Mouse (Mus musculus): ENCODE results near the gene Ager. TPM values are rescaled to one million over a fixed set of nuclear protein-coding genes. Genes with fewer than 3 reads are reported as not detected.

Ager gene
- polyA plus RNA-seq, 1 experiment from 2014 or later: 1.0 TPM

DNA sequence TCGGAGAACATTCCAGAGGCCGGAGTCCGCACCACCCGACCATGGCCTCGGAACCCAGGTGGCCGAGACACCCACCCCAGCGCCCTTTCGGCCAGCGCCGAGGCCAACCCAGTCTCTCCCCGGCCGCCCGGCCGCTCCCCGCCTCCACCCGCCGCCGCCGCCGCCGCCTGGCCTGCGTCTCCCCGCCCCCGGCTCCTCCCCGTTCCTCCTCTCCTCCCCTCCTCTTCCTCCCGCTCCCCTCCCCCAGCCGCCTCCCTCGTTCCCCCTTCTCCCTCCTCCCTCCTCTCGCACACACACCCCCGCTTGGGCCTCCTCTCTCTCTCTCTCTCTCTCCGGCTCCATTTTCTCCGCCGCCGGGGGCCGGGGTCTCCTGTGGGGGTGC lies 5.7 kb upstream of the Ager start:
- H3K4me3 ChIP-seq (replicated peaks): peak overlapping the region; percentile 78
- H3K9me3 ChIP-seq (replicated peaks): no peaks in the 10 kb centered on the region
- WGBS: 1% methylated on average over 32 of the region's 35 CpGs
- no peaks in the 10 kb centered on the region for H3K27me3 ChIP-seq (replicated peaks)
- peak overlapping the region; percentile 97 for H3K9ac ChIP-seq (replicated peaks)
- H3K36me3 ChIP-seq: peaks cover 21% of the 10 kb centered on the region
- peak overlapping the region; percentile 88 for H3K4me2 ChIP-seq
- H3K27ac ChIP-seq (replicated peaks): peak overlapping the region; percentile 98
- peaks cover 65% of the 10 kb centered on the region for H3K4me1 ChIP-seq
- peak; percentile 56 for ATAC-seq (ENCODE audit: low FRiP score)

DNA sequence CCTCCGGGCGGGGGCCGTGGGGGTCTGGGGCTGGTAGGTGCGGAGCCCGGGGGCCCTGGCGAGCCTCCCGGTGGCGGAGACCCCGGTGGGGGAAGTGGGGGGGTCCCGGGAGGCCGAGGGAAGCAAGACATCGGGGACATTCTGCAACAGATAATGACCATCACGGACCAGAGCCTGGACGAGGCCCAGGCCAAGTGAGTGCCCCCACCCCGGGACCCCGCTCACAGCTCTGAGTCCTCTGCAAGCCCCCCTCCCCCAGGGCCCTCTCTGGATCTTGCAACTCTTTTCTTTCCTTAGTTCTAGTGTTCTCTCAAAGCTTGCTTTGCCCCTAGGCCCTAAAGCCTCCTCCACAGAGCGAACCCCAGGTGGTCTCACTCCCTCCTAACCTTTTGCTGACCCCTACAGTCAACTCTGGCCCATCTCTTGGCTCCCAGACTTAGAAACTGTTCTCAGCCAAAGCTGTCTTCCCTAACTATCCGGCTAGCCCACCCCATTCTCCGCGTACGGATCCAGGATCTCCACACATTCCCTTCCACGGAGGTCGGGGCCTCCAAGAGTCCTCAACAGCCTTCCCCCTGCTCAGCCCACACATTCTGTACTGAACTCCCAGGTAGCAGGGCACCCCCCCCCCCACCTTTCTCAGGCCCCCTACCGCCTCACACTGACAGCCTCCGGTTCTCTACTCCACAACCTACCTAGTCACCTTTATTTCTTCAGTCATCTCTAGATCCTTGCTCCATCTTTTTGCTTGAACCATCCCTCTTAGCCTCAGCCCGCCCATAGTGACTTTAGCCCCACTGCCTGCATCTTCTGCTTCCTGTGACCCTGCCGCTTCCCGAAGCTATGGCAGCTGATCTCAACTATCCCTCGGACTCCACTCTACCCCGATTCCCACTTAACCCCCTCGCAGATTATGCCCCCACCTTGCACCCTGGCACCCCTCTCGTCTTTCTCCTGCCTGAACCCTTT lies 4.8 kb upstream of the Ager start:
- peak overlapping the region; percentile 78 for H3K4me3 ChIP-seq (replicated peaks)
- peaks cover 21% of the 10 kb centered on the region for H3K36me3 ChIP-seq
- WGBS: 2% methylated on average over 31 of the region's 32 CpGs
- peak overlapping the region; percentile 88 for H3K4me2 ChIP-seq
- no peaks in the 10 kb centered on the region for H3K27me3 ChIP-seq (replicated peaks)
- H3K4me1 ChIP-seq: peaks cover 65% of the 10 kb centered on the region
- no peaks in the 10 kb centered on the region for H3K9me3 ChIP-seq (replicated peaks)
- peak; percentile 15; the same call in 1 of the 2 replicates for ATAC-seq (ENCODE audit: low FRiP score)
- H3K27ac ChIP-seq (replicated peaks): peak overlapping the region; percentile 98
- H3K9ac ChIP-seq (replicated peaks): peak overlapping the region; percentile 97

DNA sequence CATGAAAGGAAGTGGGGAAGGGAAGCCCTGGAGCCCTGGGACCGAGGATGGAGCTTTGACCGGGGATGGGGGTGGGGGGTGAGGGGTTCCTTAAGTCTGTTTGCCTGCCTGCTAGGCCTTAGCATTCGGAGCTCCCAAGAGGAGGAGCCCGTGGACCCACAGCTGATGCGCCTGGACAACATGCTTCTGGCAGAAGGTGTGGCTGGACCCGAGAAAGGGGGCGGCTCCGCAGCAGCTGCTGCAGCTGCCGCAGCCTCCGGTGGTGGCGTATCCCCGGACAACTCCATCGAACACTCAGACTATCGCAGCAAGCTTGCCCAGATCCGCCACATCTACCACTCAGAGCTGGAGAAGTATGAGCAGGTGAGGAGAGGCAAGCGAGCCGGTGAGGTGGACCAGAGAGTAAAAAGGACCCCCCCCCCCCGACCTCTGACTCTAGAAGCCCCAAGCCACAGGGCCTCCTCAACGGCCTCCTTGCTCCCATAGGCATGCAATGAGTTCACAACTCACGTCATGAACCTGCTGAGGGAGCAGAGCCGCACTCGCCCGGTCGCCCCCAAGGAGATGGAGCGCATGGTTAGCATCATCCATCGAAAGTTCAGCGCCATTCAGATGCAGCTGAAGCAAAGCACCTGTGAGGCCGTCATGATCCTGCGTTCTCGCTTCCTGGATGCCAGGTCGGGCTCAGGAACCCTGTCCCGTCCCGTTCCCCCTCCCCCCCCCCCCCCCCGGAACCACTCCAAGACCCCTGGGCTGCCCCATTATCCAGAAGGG lies 3.7 kb upstream of the Ager start:
- Histone ChIP-seq H3K27me3 (replicated peaks) (no peaks in the 10 kb centered on the region), H3K36me3 (peaks cover 21% of the 10 kb centered on the region), H3K9me3 (replicated peaks) (no peaks in the 10 kb centered on the region), H3K9ac (replicated peaks) (peak overlapping the region; percentile 97), H3K27ac (replicated peaks) (peak overlapping the region; percentile 98), H3K4me1 (peaks cover 56% of the 10 kb centered on the region), H3K4me3 (replicated peaks) (peak overlapping the region; percentile 78), H3K4me2 (peak overlapping the region; percentile 88)
- ATAC-seq (ENCODE audit: low FRiP score): no peak
- WGBS: 49% methylated on average over 33 of the region's 34 CpGs

DNA sequence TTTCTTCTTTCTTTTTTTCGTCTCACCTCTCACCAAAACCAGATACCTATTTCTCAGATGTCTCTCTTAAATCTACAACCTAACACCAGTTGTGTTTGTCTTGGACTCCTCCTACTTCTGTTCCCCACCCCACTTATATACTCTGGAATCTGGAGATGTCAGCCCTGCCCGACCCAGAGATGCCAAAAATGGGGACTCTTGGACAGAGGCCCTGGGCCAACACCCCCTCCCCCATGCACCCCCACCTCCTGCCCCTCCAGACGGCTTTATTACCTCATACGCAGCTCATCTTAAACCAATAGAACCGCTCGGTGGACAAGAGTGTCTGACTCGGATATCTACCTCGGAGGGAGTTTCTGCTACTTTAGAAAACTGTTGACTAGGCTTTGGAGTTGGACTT lies 1.6 kb upstream of the Ager start:
- 74% methylated on average over 8 of the region's 8 CpGs for WGBS
- ATAC-seq (ENCODE audit: low FRiP score): no peak
- no peaks in the 10 kb centered on the region for H3K9me3 ChIP-seq (replicated peaks)

DNA sequence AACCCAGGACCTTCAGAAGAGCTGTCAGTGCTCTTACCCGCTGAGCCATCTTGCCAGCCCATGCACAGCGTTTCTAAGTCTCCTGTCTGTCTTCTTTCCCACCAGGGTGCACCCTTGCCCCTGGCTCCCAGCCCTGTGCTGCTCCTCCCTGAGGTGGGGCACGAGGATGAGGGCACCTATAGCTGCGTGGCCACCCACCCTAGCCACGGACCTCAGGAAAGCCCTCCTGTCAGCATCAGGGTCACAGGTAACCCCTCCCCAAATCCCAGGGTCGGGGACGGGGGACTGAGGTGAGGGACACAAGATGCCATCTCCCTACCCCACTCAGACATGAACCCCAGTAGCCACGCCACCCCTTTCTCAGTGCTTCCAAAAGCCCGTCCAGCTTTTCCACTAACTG lies 2.2 kb downstream of the Ager start:
- no peak overlapping the region for H3K9ac ChIP-seq (replicated peaks)
- no peak for ATAC-seq (ENCODE audit: low FRiP score)

More for the DNA sequence above, 1.6 kb upstream of the Ager start:
- no peak overlapping the region for H3K4me2 ChIP-seq
- H3K4me3 ChIP-seq (replicated peaks): no peak overlapping the region
- peaks cover 41% of the 10 kb centered on the region for H3K4me1 ChIP-seq
- peaks cover 35% of the 10 kb centered on the region for H3K36me3 ChIP-seq
- H3K27me3 ChIP-seq (replicated peaks): no peaks in the 10 kb centered on the region
- H3K27ac ChIP-seq (replicated peaks): no peak overlapping the region
- H3K9ac ChIP-seq (replicated peaks): no peak overlapping the region

DNA sequence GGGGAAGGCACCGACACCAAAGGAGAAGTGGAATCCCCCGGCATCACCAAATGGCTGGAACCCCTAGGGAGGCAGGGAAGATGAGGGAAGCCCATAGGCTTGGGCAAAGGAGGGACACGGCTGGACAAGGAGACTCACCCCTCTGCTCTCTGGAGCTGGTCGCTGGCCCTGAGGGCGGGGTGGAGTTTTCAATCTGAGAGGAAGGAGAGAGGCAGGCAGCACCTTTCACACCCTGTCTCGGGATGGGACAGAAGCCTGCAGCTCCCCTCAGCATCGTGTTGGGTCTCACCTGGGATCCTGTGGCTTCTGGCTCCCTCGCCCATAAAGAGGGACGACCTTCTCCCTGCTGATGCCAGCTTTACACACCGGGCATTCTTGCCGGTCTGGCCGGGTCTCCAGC lies 4.1 kb downstream of the Ager start:
- peak overlapping the region; percentile 70 for H3K4me3 ChIP-seq (replicated peaks)

More for the DNA sequence above, 2.2 kb downstream of the Ager start:
- H3K36me3 ChIP-seq: peaks cover 37% of the 10 kb centered on the region
- no peak overlapping the region for H3K4me3 ChIP-seq (replicated peaks)
- WGBS: 76% methylated on average over 9 of the region's 9 CpGs
- no peak overlapping the region for H3K4me2 ChIP-seq
- no peaks in the 10 kb centered on the region for H3K27me3 ChIP-seq (replicated peaks)
- H3K27ac ChIP-seq (replicated peaks): no peak overlapping the region
- H3K9me3 ChIP-seq (replicated peaks): no peaks in the 10 kb centered on the region
- H3K4me1 ChIP-seq: peaks cover 29% of the 10 kb centered on the region

DNA sequence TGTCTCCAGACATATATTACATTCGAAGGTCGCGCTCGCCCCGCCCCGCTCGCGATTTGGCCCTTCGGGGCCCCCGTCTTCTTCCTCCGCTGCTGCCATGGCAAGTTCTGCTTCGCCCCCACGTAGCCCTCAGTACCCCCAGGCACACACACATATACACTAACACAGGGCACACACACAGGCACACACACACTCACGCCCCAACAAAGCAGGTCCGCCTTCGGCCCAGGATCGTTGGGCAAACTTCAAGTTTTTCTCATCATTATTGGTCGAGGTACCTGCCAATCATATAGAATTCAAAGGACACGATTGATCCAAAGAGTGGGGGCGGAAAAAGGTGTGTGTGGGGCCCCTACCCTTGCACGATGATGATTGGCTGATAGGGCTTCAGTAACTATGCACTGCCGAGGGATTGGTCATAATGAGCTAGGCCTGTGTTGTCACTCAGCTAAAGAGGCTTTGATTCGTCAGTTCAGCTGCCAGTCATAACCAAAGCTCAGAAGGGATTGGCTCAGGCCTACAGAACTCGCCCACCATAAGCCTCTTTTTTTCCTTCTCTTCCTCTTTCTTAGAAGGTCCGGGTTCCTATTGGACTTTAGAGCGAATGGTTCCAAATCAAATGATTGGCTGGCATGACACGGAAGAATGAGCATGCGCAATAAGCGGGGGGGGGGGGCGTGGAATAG lies 5.9 kb downstream of the Ager start, which contains the start of gene Rnf5:
TSS of gene Rnf5 (minus strand) at position 316 of the 686 bp plus-strand sequence.
- Histone ChIP-seq H3K4me1 (peaks cover 44% of the 10 kb centered on the region), H3K27me3 (replicated peaks) (no peaks in the 10 kb centered on the region), H3K4me2 (peak within 1 kb of the TSS; percentile 97), H3K36me3 (peaks cover 20% of the 10 kb centered on the region), H3K27ac (replicated peaks) (peak within 1 kb of the TSS; percentile 92), H3K4me3 (replicated peaks) (peak within 1 kb of the TSS; percentile 84), H3K9me3 (replicated peaks) (no peaks in the 10 kb centered on the region), H3K9ac (replicated peaks) (peak within 1 kb of the TSS; percentile 97)
- under 1% methylated on average over 30 of the region's 30 CpGs for WGBS
- peak; percentile 92 for ATAC-seq (ENCODE audit: low FRiP score)

More for the DNA sequence above, 4.1 kb downstream of the Ager start:
- WGBS: 89% methylated on average over 12 of the region's 12 CpGs
- Histone ChIP-seq H3K36me3 (peaks cover 21% of the 10 kb centered on the region), H3K4me2 (peak overlapping the region; percentile 69), H3K27ac (replicated peaks) (no peak overlapping the region), H3K4me1 (peaks cover 29% of the 10 kb centered on the region), H3K9me3 (replicated peaks) (no peaks in the 10 kb centered on the region), H3K9ac (replicated peaks) (no peak overlapping the region), H3K27me3 (replicated peaks) (no peaks in the 10 kb centered on the region)
- ATAC-seq (ENCODE audit: low FRiP score): no peak

DNA sequence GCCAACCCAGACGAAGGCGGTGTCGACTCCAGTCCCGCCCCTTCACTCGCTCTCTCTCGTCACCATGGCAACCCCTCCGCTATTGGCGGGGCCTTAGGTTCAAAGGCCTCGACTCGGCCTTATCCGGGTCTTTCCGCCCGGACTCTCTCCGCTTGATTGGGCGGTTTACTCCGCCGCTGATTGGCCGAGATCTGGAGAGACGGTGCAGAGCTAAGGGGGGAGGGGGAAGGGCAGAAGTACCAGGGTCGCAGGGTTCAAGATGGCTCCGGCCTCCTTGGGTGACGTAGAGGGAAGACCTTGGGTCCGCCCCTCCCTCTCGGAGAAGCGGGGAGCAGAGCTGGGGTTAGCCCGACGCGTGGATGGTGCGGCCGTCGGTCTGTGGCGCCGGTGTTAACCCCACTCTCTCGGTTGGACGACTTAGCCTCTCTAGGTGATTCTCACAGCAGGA lies 6.4 kb downstream of the Ager start, which contains the start of gene Agpat1:
TSS of gene Agpat1 (plus strand) at position 202 of the 448 bp plus-strand sequence.
- WGBS: 0% methylated on average over 35 of the region's 35 CpGs
- peaks cover 50% of the 10 kb centered on the region for H3K4me1 ChIP-seq
- peak; percentile 89 for ATAC-seq (ENCODE audit: low FRiP score)

DNA sequence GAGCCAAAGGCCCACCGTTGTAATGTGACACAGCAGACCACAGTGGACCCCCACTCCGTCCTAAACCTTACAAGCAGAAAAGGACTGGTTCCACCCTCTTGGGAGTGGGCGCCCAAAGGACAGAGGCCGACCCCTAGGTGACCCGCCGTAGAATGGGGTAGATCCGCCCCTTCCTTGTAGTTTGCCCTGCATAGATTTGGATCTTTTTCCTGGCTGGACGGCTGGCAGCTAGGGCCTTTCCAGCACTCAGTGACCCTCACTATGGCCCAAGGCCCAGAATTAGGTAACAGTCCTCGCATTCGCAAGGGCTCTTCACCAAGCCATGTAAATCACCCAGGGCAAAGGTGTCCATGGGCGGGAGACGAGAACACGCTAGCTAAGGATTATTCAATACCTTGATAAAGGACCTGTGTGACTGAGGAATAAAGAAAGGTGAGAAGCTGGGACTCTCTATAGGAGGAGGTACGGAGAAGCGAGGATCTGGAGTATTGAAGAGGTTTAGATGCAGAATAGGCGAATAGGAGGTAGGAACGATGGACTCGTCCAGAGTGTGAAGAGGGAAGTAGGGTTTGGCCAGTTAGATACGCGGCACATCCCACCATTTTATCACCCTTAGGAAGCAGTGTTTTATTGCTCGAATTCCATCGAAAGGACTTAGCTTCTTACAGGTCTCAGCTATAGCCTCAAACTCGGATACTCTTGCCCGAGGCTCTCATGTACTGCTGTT lies 7.0 kb downstream of the Ager start:
- H3K9ac ChIP-seq (replicated peaks): peak overlapping the region; percentile 97
- no peaks in the 10 kb centered on the region for H3K9me3 ChIP-seq (replicated peaks)
- H3K36me3 ChIP-seq: peaks cover 19% of the 10 kb centered on the region
- H3K27ac ChIP-seq (replicated peaks): peak overlapping the region; percentile 92
- H3K27me3 ChIP-seq (replicated peaks): no peaks in the 10 kb centered on the region
- peak overlapping the region; percentile 97 for H3K4me2 ChIP-seq
- peaks cover 51% of the 10 kb centered on the region for H3K4me1 ChIP-seq
- 8% methylated on average over 24 of the region's 24 CpGs for WGBS
- peak overlapping the region; percentile 84 for H3K4me3 ChIP-seq (replicated peaks)
- ATAC-seq (ENCODE audit: low FRiP score): no peak

More for the DNA sequence above, 6.4 kb downstream of the Ager start, which contains the start of gene Agpat1:
- Histone ChIP-seq H3K36me3 (peaks cover 20% of the 10 kb centered on the region), H3K9ac (replicated peaks) (peak within 1 kb of the TSS; percentile 97), H3K27ac (replicated peaks) (peak within 1 kb of the TSS; percentile 92), H3K27me3 (replicated peaks) (no peaks in the 10 kb centered on the region), H3K4me3 (replicated peaks) (peak within 1 kb of the TSS; percentile 84), H3K4me2 (peak within 1 kb of the TSS; percentile 97), H3K9me3 (replicated peaks) (no peaks in the 10 kb centered on the region)

DNA sequence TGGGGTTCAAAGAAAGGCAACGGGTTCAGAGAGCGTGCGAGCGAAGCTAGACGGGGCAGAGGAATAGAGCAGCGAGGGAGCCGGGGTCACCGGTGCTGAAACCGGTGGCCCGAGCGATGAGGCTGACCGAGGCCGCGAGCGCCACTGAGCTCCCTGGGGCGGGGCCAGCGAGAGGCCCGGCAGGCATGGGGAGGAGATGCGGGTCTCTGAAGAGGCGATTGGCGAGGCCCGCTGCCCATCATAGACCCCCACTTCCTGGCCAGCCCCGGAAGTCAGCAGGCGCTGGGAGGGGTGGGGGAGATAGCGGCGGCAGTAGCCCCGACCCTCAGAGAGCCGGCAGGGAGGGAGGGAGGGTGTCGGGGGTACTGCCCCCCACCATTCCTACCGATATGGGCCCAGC lies 7.9 kb downstream of the Ager start:
- Histone ChIP-seq H3K4me2 (peak overlapping the region; percentile 97), H3K4me1 (peaks cover 51% of the 10 kb centered on the region), H3K9ac (replicated peaks) (peak overlapping the region; percentile 97), H3K9me3 (replicated peaks) (no peaks in the 10 kb centered on the region), H3K4me3 (replicated peaks) (peak overlapping the region; percentile 84), H3K27ac (replicated peaks) (peak overlapping the region; percentile 92), H3K36me3 (peaks cover 15% of the 10 kb centered on the region), H3K27me3 (replicated peaks) (no peaks in the 10 kb centered on the region)
- peak; percentile 40 for ATAC-seq (ENCODE audit: low FRiP score)
- WGBS: under 1% methylated on average over 22 of the region's 30 CpGs

All from neural tube, embryonic 15.5 days (tissue).